Mouse (Mus musculus) myocyte (in vitro differentiated cells): Measurements from ENCODE around the gene Polm. TPM values are rescaled to one million over a fixed set of nuclear protein-coding genes. Genes with fewer than 3 reads are reported as not detected.

ENCODE experiments used
- H3K27me3 ChIP-seq: one replicate; pipeline ENCODE4 v1.6.1; 2011; ENCODE audit not compliant: control insufficient read depth, insufficient read depth, insufficient read length
- H3K36me3 ChIP-seq: one replicate; pipeline ENCODE4 v1.6.1; 2011; ENCODE audit not compliant: control insufficient read depth, insufficient read depth
- H3K4me2 ChIP-seq: one replicate; pipeline ENCODE4 v1.6.1; 2011; ENCODE audit warnings: low read depth, control low read depth
- H3K4me3 ChIP-seq: one replicate; pipeline ENCODE4 v1.5.1; 2011; ENCODE audit warnings: mild to moderate bottlenecking, control low read depth, moderate library complexity
- H3K79me2 ChIP-seq: one replicate; pipeline ENCODE4 v1.6.1; 2011; ENCODE audit not compliant: control insufficient read depth, insufficient read depth
- H3ac ChIP-seq: one replicate; pipeline ENCODE4 v1.6.1; 2011; ENCODE audit not compliant: control insufficient read depth, insufficient read length
- CEBPB ChIP-seq: IDR thresholded peaks from 2 replicates; pipeline ENCODE4 v1.6.1; 2011; ENCODE audit warnings: mild to moderate bottlenecking, moderate library complexity; ENCODE audit not compliant: poor library complexity, insufficient read depth, severe bottlenecking
- E2F4 ChIP-seq: IDR thresholded peaks from one replicate; pipeline ENCODE4 v1.6.1; 2011; ENCODE audit warnings: mild to moderate bottlenecking, control low read depth, moderate library complexity; ENCODE audit not compliant: insufficient read depth
- MAX ChIP-seq: IDR thresholded peaks from one replicate; pipeline ENCODE4 v1.6.1; 2011; ENCODE audit warnings: low read depth, mild to moderate bottlenecking, control low read depth
- MYOD1 ChIP-seq, 3 experiments: IDR thresholded peaks; one replicate each; pipeline ENCODE4 v1.6.1; 2011; ENCODE audit warnings: control low read depth in 2 of 3, low read depth in 2 of 3, mild to moderate bottlenecking in 2 of 3, moderate library complexity in 1 of 3; ENCODE audit not compliant: insufficient read length in 2 of 3, control insufficient read depth in 1 of 3
- MYOG ChIP-seq, 3 experiments: IDR thresholded peaks; one replicate each; pipeline ENCODE4 v1.6.1; 2011; ENCODE audit warnings: control low read depth in 2 of 3, low read depth in 2 of 3, mild to moderate bottlenecking in 2 of 3; ENCODE audit not compliant: insufficient read length in 2 of 3, control insufficient read depth in 1 of 3, insufficient read depth in 1 of 3
- POLR2A ChIP-seq: IDR thresholded peaks from one replicate; pipeline ENCODE4 v1.6.1; 2011; ENCODE audit warnings: low read depth, mild to moderate bottlenecking, control low read depth, moderate library complexity; ENCODE audit not compliant: insufficient read length
- POLR2AphosphoS2 ChIP-seq: IDR thresholded peaks from one replicate; pipeline ENCODE4 v1.6.1; 2011; ENCODE audit warnings: low read depth, control low read depth; ENCODE audit not compliant: insufficient read length
- REST ChIP-seq: IDR thresholded peaks from one replicate; pipeline ENCODE4 v1.6.1; 2011; ENCODE audit warnings: mild to moderate bottlenecking, control low read depth, moderate library complexity; ENCODE audit not compliant: insufficient read depth, insufficient read length
- SRF ChIP-seq: IDR thresholded peaks from one replicate; pipeline ENCODE4 v1.6.1; 2011; ENCODE audit warnings: low read depth; ENCODE audit not compliant: control insufficient read depth, insufficient read length
- TCF12 ChIP-seq: IDR thresholded peaks from one replicate; pipeline ENCODE4 v1.6.1; 2011; ENCODE audit warnings: mild to moderate bottlenecking, control low read depth; ENCODE audit not compliant: poor library complexity, insufficient read depth, severe bottlenecking
- TCF3 ChIP-seq: IDR thresholded peaks from one replicate; pipeline ENCODE4 v1.6.1; 2011; ENCODE audit warnings: low read depth, control low read depth; ENCODE audit not compliant: insufficient read length
- USF1 ChIP-seq: IDR thresholded peaks from one replicate; pipeline ENCODE4 v1.6.1; 2011; ENCODE audit warnings: low read depth, mild to moderate bottlenecking, control low read depth, moderate library complexity
- polyA plus RNA-seq: library from polyadenylated mRNA; unstranded; fragments of >200 nt; fragmentation: generic; extraction: Trizol; gene quantifications from one replicate; pipeline ENCODE4 v1.2.1, GENCODE M21; 2012; ENCODE audit warnings: missing spikeins

The Polm gene
- polyA plus RNA-seq, result 4.3 TPM

DNA sequence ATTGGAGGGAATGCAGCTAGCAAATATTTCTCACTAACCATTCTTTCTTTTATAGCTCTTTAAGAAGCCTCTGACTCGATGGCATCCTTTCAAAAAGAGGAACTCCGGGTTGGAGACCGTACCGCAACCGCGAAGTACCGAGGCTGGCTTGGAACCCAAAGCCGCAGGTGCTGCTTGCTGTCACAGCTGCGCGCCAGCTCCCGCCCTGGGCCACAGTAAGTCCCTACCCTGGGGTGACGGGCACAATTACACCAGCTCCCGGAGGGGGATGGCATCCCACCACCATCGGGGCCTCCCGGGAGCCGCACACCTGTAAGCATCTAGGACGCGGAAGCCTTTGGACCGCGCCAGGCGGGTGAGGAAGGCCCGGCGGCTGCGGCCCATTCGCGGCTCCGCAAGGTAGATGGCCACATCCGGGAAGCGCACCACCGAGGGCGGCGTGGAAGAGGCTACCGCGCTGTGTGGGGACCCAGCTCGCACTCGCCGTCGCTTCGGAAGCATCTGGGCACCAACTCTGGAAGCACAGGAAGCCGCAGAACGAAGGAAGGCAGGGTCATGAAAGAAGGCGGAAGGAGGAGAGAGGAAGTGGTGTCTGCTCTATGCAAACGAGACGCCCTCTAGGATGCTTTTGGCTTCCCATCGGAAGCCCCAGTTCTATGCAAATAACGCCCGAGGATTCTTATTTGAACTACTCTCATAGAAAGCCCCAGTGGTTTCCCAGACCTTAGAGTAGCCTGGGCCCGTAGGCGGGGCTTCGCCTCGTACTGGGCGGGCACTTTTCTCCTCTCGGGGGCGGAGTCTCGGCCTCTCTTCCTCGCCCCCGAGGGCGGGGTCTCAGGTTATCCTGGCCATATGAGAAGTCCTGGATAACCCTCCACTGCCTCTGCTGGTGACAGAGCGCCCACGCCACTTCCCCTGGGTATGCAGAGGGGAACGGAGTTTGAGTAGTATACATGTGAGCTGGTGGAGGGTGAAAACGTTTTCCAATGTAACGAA, at the start of gene Polm:
Gene Polm (minus strand): TSS at position 766 of the 996 bp plus-strand sequence.
- H3K27me3 ChIP-seq, result no peaks in the 10 kb centered on the region
- H3K36me3 ChIP-seq, result no peaks in the 10 kb centered on the region
- no peaks in the 10 kb centered on the region for H3K79me2 ChIP-seq
- peak within 1 kb of the TSS; percentile 83 for H3K4me2 ChIP-seq
- peak within 1 kb of the TSS; percentile 37 for H3K4me3 ChIP-seq
- TF ChIP-seq POLR2A, result peak; percentile 75
- no peak for TF ChIP-seq MAX
- TF ChIP-seq TCF3, result no peak
- TF ChIP-seq MYOD1 (IDR thresholded peaks at IDR 0.05; ENCODE audit: control insufficient read depth in 1 of 3, insufficient read length in 2 of 3, low read depth in 2 of 3), result peak in 2 of 3 experiments; percentile 72
- TF ChIP-seq E2F4, result no peak
- no peak for TF ChIP-seq REST
- TF ChIP-seq SRF, result no peak
- TF ChIP-seq MYOG (IDR thresholded peaks at IDR 0.05; ENCODE audit: control insufficient read depth in 1 of 3, insufficient read depth in 1 of 3, insufficient read length in 2 of 3, low read depth in 2 of 3), result peak; percentile 8 to 82 (median 74)
- no peak for TF ChIP-seq USF1
- TF ChIP-seq CEBPB, result no peak
- no peak for TF ChIP-seq TCF12
- peak; percentile 33 for TF ChIP-seq POLR2AphosphoS2
- H3ac ChIP-seq, result peak within 1 kb of the TSS; percentile 3

DNA sequence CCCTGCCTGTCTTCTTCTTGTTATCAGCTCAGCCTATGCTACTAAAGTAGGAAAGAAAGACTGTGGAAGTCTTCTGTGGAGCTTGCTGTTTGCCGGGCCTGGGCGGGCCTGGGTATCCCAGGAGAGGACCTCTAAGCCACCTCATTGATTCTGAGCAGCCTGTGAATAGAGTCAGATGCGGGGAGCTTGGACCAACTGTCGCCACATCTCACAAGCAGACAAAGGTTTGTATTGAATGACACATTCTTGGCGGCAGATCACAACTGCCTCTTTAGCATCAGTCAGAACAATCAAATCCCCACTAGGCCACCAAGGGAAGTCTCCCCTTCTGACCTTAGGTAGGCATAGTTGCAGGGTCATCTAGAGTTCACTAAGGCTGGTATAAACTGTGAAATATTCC, 49.4 kb upstream of the Polm start:
- TF ChIP-seq REST (no peak), MAX (no peak), TCF12 (no peak), USF1 (no peak), E2F4 (no peak), SRF (no peak), MYOD1 (IDR thresholded peaks at IDR 0.05; ENCODE audit: control insufficient read depth in 1 of 3, insufficient read length in 2 of 3, low read depth in 2 of 3) (no peak), TCF3 (no peak), POLR2AphosphoS2 (no peak), POLR2A (no peak), MYOG (IDR thresholded peaks at IDR 0.05; ENCODE audit: control insufficient read depth in 1 of 3, insufficient read depth in 1 of 3, insufficient read length in 2 of 3, low read depth in 2 of 3) (no peak), CEBPB (no peak)
- H3ac ChIP-seq, result no peak overlapping the region
- no peaks in the 10 kb centered on the region for H3K36me3 ChIP-seq
- H3K79me2 ChIP-seq, result no peaks in the 10 kb centered on the region
- no peaks in the 10 kb centered on the region for H3K27me3 ChIP-seq
- no peak overlapping the region for H3K4me3 ChIP-seq
- no peak overlapping the region for H3K4me2 ChIP-seq

DNA sequence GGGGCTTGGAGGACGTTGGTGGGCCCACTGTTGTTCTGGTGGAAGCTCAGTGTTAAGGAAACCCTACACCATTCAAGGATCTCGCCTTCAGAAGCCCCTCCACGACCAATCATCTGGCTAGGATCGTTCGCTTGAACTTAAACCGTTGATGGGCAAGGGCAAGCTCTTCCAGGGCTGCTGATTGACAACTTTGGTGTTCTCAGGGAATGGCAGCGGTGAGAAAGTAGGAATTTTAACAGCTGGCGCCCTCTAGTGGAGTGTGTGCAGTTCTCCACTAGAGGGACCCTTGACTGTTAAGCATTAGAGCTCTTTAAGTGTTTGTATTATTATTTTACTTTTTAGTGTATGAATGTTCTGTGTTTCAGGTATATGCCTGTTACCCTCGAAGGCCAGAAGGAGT, 48.4 kb upstream of the Polm start:
- no peaks in the 10 kb centered on the region for H3K27me3 ChIP-seq
- H3K36me3 ChIP-seq, result no peaks in the 10 kb centered on the region
- TF ChIP-seq MYOG (IDR thresholded peaks at IDR 0.05; ENCODE audit: control insufficient read depth in 1 of 3, insufficient read depth in 1 of 3, insufficient read length in 2 of 3, low read depth in 2 of 3) (no peak), MAX (no peak)
- no peak overlapping the region for H3K4me3 ChIP-seq
- H3K79me2 ChIP-seq, result no peaks in the 10 kb centered on the region
- H3K4me2 ChIP-seq, result no peak overlapping the region
- no peak overlapping the region for H3ac ChIP-seq

DNA sequence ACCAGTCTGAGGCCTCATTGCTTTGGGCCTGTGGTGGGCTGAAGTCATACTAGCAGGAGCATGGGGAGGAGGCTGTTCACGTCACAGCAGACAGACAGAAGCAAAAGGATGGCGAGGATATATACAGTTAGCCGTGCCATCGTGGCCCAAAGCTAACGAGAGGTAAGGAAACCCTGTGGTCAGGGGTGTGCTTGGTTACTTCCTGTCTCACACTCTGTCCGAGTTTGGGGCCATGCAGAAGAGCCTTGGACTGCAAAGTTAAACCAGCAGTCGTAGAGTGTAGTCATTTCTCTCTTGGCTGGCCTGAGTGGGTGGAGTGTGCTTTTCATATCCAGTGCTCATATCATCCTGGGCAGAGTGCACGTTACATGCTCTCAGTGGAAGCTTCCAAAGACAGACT, 44.7 kb upstream of the Polm start:
- TF ChIP-seq USF1, result no peak
- TF ChIP-seq POLR2AphosphoS2, result no peak
- no peak for TF ChIP-seq TCF12
- TF ChIP-seq TCF3, result no peak
- no peak for TF ChIP-seq SRF
- no peak for TF ChIP-seq MYOD1 (IDR thresholded peaks at IDR 0.05; ENCODE audit: control insufficient read depth in 1 of 3, insufficient read length in 2 of 3, low read depth in 2 of 3)
- no peak for TF ChIP-seq E2F4
- no peak for TF ChIP-seq MYOG (IDR thresholded peaks at IDR 0.05; ENCODE audit: control insufficient read depth in 1 of 3, insufficient read depth in 1 of 3, insufficient read length in 2 of 3, low read depth in 2 of 3)
- no peak for TF ChIP-seq REST
- TF ChIP-seq POLR2A, result no peak
- no peak for TF ChIP-seq MAX
- no peak for TF ChIP-seq CEBPB
- no peak overlapping the region for H3ac ChIP-seq
- H3K27me3 ChIP-seq, result no peaks in the 10 kb centered on the region
- H3K4me2 ChIP-seq, result no peak overlapping the region
- H3K79me2 ChIP-seq, result no peaks in the 10 kb centered on the region
- H3K36me3 ChIP-seq, result no peaks in the 10 kb centered on the region
- H3K4me3 ChIP-seq, result no peak overlapping the region
